Mouse (Mus musculus) megakaryocyte, embryonic 14.5 days (primary cell): ENCODE measurements at regions not wholly inside any gene's neighbourhood (a gene's known extent, or its start where the extent isn't known, plus 50 kb on each side); places are given as distances from the start of the nearest gene placed in this dataset.

ENCODE experiments used
- FLI1 ChIP-seq: IDR thresholded peaks from 2 replicates; pipeline ENCODE4 v1.6.1; 2012; ENCODE audit warnings: low read length, inconsistent platforms, mixed read lengths
- GATA1 ChIP-seq: IDR thresholded peaks from 3 replicates; pipeline ENCODE4 v1.6.1; 2012; ENCODE audit warnings: mixed read lengths, low read length, inconsistent platforms, borderline replicate concordance

DNA sequence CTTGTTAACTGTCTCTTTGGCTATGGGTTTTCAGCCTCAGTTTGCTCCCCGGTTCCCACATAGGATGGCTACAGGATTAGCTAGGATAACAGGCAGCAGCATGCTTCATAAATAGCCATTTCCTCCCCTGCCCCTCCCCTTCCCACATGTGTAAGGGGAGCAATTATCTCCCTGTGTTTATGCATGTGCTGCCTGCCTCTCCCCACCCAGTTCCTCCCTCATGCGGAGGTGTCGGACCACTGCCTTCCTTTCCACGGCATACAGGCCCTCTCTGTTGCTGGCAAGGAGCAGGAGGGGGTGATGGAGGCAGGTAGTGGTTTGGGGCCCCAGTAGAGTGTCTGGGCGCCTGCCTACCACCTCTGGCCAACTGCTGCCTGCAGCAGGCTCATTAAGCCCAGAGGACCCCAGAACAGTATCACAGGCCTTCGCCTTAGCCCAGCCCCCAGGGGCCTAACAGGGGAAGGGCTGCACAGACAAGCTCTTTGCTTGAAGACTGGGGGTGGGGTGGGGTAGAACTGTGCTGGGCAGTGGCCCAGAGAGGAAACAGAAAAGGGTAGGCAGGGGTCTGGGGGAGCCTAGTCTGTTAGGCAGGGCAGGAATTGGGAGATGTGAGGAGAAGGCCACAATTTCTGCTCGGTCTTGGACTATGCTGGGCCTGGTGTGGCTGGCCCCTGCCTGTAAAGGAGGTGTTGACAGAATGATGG, 79.1 kb upstream of the Pja1 start:
- TF ChIP-seq GATA1: no peak
- TF ChIP-seq FLI1: no peak
